Mouse (Mus musculus) retina, adult 2 months (tissue): ENCODE measurements around the gene Mtfr1l.
A peak's percentile ranks its signal among the peaks of the same experiment; 100 is the strongest.
"Not testable (repeated sequence)": the region's sequence is repeated elsewhere in the genome, so short reads cannot be mapped to it uniquely, and the experiment has no call there.

Experiments used
- DNase-seq: peaks from one replicate; pipeline ENCODE4 v3.0.0-alpha.2; 2012; ENCODE audit warnings: low read depth, low spot score

Gene Mtfr1l

DNA sequence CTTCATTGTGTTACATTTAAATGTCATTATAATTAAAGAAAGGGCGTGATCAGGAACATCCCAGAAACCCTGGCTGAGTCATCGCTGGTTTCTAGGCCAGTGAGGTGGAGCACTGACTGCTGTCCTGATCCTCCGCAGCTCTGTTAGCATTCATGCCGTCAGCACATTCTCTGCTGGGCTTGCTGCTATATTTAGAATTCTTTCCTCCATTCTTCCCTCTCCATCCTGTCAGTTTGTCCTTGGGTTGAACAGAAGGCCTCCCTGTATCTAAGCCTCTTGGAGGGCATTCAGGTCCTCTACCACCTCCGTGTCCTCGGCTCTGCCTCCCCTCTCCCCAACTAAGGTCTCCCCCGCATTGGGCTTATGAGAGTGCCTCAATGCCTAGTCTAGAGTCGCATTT is 18.2 kb downstream of the Mtfr1l start:
- DNase-seq, result no peak

DNA sequence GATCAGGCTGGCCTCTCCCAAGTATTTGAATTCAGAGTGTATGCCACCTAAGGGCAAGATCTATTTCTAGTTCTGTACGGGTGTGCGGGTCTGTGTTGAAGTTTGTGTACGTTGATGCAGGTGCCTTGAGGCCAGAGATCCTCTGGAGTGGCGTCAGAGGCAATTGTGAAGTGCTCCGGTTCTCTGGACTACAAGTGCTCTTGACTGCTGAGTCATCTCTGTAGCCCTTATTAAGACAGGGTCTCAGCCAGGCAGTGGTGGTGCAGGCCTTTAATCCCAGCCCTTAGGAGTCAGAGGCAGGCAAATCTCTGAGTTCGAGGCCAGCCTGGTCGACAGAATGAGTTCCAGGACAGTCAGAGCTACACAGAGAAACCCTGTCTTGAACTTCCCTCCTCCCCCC is 19.6 kb downstream of the Mtfr1l start:
- no peak for DNase-seq

DNA sequence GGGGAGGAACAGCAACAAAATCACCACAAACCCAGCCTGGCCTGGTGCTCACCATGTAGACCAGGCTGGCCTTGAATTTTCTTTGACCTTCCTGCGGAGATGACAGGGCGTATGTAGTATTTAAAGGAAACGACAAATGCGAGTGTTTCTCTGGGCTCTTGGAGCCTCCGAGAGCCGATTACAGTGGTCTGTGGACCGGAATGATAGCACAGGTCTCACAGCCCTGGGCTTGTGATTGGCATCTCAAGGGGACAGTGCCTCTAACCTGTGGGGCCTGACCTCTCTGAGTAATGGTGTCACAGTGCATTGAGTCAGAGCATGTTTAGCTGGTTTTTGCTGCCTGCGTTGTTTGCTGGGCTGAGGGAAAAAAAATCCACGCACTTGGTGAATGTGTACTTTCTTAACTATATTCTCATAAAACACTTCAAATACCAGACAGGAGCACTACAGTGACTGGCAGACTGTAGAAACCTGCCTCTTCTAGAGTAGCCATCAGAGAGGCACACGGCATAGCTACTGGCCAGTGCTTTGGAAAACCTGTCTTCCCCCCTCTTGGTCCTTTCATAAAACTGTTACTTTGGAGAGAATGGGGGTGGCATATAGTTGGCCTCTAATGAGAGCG is 20.8 kb downstream of the Mtfr1l start:
- no peak for DNase-seq

DNA sequence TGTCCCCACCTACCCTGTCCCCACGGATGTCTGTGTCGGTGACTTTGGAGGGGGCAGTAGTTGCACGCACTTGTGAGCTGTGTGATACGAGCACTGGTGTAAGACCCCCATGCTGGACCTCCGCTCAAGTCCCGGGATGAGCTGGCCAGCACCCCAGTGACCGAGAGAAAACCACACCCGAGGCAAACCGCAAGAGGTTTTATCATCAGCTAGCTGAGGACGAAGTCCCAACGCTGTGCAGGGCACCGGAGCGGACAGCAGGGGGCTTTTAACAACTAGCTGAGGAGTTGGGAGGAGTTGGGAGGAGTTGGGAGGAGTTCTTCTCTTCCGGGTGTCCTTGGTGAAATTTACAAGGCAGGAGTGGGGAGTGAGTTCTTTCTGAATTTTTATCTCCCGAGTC is 22.4 kb downstream of the Mtfr1l start:
- no peak for DNase-seq

DNA sequence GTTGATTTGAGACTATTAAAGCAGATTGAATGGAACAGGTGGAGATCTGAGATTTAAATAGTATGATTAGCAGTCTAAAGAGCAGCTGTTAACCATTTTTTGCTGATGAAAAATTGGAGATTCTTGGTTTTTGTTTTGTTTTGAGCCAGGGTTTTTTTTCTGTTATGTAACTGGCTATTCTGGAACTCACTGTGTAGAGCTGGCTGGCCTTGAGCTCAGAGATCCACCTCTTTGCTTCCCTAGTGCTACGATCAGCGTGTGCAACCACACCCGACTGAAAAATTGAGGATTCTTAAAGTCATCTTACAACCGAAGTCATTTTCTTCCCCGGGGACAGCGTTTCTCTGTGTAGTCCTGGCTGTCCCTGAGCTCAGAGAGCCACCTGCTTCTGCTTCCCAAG is 23.5 kb downstream of the Mtfr1l start:
- no peak for DNase-seq

DNA sequence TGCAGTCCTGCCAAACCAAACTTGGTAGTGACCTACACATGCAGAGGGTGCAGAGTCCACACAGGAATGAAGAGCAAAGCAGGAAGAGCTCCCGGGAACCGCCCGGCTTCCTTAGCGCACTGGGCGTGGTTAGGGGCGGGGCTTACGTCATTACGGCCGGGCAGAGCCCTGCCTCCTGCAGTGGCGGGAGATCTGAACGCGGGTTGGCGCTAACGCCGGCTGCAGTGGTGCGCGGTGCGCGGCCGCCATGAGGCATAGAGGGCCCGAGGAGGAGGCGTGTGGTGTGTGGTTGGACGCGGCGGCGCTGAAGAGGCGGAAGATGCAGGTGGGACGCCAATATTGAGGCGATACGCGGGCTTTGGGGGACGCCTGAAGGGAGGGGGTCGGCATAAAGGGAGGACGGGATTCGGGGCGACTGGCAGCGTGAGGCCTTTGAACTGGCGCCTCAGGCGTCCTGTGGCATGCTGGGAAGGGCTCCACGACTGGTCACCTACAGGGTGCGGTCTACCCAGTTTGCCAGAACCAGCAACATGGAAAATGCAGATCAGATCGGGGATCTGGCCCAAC is 24.3 kb downstream of the Mtfr1l start, which contains the start of gene Aunip:
TSS of gene Aunip (plus strand) at position 155 of the 567 bp plus-strand sequence.
- peak; percentile 69 for DNase-seq

DNA sequence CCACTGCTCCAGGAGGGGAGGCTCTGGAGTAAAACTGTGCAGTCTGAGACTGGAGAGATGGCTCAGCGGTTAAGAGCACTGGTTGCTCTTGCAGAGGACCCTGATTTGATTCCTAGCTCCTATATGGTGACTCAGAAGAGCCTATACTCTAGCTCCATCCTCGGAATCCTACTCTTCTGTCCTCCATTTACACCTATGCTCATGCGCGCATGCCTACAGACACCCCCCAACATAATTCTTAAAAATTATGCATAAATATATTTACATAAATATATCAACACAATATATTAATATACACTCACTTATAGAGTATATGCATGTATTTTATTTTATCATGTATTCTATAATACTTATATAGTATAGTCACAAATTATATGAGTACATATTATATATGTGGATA is 24.8 kb downstream of the Mtfr1l start:
- DNase-seq, result no peak

DNA sequence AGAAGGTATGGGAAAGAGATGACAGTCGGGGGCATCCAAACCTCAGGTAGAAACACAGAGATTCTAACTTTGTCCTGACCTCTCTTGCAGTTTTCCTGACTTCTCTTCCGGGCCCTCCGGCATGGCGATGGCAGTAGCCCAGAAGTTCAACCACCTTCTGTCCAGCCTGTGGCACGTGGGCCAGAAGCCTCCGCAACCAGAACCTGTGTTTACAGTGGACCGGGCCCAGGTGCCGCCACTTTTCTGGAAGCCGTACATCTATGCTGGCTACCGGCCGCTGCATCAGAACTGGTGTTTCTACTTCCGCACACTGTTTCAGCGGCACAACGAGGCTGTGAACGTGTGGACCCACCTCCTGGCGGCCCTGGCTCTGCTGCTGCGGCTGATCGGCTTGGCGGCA is 28.5 kb downstream of the Mtfr1l start:
- DNase-seq, result no peak

DNA sequence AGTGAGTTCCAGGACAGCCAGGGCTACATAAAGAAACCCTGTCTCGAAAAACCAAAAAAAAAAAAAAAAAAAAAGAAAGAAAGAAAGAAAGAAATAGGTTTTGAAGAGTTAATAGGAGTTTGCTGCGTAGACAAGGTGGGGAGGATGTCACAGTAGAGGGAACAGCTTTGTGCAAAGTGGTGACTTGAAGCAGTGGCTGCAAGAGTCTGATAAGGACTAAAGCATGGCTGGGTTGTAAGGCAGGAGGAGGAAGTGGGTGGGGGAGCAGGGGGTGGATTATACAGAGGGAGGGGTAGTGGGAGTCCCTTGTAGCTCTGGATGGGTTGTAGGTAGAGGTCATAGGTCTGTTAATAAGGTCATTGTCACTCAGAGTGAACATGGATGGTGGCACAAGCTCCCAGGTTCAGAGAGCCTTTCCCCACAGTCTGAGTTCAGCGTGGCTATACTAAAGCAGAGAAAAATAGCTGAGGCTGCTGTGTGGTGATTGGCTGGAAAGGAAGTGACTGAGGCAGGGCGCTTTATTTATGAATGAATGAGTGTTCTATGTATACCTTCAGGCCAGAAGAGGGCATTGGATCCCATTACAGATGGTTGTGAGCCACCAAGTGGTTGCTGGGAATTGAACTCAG is 29.1 kb downstream of the Mtfr1l start:
- DNase-seq, result no peak

DNA sequence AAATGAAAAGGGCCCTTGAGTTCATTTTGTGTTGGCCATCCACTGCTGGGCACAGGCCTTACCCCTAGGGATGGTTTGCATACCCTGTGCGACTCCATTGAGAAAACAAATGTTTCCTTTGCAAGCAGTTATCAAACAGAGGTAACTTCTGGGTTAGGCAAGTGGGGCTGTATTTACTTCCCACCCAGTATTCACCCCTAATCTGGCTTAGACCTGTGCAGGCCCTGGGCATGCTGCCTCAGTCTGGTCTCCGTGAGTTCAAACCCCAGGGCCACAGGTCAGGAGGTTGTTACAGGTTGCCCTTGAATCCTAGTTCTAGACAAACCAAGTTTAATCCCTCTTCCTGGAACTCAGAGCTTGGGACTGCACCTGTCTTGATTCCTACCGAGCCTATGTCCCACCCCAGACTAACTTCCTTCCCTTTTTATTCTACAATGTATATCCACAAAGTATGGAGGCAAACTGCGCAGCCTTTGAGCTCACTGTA is 29.8 kb downstream of the Mtfr1l start:
- DNase-seq, result no peak

DNA sequence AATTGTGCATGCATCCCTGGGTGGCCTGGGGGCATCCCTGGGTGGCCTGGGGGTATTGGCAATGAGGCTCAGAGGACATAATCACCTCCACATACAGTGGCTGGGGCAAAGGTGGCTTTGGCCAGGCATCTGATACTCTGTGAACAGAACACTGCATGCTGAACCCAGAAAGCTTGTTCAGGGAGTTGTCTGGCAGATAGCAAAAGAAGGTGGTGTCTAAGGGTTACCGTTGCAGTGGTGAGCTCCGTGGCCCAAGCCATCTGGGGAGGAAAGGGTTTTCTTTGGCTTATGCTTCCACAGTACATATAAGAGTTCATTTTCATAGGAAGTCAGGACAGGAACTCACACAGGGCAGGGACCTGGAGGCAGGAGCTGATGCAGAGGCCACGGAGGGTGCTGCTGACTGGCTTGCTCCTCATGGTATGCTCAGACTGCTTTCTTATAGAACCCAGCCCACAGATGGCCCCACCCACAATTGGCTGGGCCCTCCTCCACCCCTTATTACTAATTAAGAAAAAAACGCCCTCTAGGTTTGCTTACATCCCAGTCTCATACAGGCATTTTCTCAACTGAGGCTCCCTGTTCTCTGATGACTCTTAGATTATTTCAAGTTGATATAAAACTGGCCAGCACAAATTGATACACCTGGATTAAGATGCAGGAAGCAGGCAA is 31.4 kb downstream of the Mtfr1l start:
- no peak for DNase-seq

DNA sequence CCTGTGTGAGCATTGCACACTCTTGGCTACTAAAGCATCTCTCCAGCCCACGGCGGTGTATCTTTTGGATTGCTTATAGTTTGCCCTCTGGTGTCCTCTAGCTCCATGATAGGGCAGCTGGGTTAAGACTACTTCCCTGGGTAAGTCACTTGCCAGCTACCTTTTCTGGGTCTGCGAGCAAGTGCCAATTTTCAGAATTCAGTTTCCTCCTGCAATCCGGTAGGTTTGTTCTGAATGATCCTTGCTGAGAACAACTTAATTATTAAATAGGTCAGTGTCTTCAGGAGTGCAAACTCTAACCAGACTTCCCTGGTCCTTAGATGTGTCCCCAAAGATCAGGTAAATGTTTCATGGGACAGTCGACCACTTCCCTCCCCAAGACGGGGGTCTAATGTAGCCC is 34.1 kb downstream of the Mtfr1l start:
- no peak for DNase-seq

DNA sequence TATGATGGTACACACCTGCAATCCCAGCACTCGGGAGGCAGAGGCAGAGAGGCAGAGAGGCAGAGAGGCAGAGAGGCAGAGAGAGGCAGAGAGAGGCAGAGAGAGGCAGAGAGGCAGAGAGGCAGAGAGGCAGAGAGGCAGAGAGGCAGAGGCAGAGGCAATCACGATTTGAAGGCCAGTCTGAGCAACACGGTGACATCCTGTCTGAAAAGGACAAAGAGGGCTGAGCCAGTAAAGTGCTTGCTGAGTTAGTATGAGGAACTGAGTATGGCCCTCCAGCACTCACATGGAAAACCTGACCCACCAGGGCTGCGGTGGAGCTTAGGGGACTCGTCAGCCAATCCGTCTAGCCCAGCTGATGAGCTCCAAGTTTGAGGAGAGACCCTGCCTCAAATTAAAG is 36.2 kb downstream of the Mtfr1l start:
- not testable (repeated sequence) for DNase-seq

DNA sequence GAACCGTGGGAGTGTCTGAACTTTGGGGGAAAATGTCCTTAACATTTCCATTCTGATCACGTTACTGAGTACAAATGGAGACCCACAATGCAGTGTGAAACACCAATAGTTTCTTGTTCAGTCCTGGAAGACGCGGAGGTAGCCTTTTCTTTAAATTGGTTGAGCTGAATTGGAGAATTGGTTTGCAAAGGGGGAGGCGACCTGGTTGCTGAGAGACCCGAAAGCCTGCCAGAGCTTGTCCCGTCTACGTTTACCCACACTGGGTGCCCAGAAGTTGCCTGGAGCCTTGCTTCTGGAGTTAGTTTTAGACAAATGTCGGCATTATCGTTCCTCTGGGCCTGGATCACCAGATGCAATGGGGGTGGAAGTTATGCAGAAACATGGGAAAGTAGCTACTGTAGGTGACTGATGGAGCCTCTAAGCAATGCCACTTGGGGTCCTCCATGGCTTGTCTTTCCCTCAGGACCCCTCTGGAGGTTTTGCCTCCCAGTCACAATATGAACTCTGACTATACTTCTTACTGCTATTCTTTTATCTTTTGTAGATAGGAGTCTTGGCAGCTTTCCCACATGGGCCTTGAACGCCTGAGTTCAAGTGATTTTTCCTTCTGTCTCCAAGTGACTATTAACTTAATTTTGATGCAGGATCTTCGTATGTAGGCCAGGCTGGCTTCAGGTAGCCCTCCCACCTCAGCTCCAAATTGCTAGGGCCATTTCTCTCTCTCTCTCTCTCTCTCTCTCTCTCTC is 37.0 kb downstream of the Mtfr1l start:
- DNase-seq, result no peak

DNA sequence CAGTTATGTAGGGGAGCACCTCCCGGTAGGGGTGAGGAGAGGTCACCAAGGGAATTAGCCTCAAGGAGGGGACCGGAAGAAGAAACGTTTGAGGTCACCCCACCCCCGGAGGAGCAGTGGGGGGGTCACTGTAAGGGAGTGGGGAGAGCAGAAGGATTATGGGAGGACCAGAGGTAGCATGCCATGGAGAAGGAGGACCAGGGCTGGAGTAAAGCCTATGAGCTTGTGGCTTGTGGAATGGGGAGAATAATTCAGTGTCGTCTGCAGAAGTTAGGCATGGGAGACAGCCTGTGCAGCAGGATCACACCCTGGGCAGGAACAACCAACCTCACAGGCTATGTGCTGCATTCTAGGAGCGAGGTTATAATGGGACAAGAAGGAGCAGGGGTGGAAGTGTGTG is 38.0 kb downstream of the Mtfr1l start:
- no peak for DNase-seq

DNA sequence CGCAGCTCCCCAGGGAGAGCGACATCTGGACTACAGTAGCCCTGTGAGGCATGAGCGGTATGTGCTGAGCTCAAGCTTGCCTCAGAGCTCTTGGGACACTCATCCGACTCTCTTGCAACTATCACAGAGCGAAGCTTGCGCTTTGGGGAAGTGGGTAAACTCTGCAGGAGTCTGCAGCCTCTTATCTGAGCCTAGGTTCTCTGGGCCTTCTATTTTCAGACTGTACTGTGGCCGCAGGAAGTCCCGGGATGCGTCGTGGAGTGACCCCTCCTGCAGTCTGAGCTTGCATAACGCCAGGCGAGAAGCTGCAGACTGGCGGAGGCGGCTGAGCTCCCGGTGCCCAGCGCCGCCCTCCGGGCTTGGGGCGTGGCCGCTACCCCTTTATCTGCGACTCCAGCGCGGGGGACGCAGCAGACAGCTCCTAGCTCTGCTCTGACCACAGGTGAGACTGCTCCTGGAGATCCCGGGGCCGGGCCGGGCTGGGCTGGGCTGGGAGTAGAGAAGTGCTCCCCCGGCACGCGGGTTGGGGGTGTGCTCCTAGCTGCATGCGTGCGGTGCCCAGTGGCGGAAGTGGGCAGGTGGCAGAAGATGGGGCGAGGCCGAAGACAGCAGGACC is 38.5 kb downstream of the Mtfr1l start, which contains the start of gene Paqr7:
TSS of gene Paqr7 (plus strand) at position 103 of the 616 bp plus-strand sequence.
- no peak for DNase-seq

DNA sequence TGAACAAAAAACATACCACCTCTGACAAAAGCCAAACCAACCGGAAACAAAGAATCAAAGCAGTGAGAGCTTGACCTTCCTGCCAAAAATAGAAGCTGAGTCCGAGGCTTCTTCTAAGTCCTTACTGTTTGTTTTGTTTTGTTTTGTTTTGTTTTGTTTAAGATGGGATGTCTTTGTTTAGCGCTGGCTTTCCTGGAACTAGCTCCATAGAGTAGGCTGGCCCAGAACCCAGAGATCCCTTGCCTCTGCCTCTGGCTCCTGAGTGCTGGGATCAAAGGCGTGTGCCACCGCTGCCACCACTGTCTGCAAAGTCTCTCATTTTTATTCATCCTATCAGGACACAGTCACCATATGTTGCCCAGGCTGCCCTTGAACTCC is 39.7 kb downstream of the Mtfr1l start:
- DNase-seq, result no peak

DNA sequence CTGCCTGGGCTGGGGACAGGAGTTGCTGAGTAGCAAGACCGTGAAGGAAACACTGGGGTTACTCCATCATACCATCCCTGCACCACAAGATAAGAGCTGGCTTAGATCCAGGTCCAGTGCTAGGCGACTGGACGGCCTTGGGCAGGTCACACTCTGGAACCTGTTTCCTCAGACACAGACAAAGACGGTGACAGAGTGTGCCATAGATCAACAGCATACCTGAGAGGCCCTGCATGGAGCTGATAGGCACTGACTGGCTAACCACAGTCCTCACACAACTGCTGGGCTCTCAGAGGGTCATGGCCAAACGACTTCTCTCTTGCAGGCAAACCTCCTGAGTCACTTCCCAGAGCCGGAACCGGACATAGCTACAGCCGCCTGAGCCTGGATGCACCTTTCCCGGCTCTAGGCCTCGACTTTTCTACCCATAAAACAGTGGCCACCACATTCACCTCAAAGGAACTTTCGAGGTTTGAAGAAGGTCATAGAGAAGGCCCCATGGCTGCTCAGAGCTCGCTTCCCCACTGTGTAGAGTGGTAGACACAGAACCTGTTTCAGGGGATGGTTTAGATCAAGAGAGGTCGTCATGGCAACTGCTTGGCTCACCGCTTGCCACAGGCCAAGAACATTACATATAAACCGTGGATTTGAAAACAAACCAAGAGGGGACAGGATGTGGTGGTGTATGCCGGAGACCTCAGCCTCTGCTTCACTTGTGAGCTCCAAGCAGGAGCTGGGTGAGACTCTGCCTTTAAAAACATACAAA is 40.2 kb downstream of the Mtfr1l start:
- no peak for DNase-seq

DNA sequence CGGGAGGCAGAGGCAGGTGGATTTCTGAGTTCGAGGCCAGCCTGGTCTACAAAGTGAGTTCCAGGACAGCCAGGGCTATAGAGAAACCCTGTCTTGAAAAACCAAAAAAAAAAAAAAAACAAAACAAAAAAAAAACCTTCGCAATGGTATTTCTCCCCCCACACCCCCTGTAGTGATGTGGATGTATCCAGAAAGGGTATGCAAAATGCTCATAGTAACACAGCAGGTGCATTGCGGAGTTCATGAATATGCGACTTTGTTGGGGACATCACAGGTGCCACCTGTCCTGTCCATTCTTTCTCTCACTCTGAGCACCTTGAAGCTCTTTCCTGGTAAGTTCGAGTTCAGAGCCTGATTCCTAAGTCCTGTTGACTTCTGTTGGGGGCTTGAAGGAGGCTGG is 41.0 kb downstream of the Mtfr1l start:
- not testable (repeated sequence) for DNase-seq

DNA sequence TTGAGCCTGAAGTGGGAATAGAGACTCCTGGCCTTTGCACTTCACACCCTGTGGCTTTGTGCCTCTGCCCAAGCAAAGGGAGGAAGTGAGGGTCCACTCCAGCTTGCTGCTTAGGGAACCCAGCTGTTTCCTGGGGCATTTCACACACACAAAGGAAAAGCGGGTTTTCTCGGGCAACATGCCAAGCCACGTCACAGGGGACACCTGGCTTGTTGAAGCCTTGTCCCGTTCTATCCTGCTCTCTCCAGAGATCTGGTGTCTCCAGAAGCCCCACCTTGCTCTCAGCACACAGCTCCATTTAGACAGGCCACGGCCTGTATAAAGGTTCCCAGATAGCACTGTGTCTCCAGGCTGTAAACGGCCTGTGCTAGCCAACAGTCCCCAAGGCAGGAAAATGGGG is 43.5 kb downstream of the Mtfr1l start:
- DNase-seq, result no peak
